Mouse (Mus musculus): ENCODE results near the gene Ap3s2. TPM values are rescaled to one million over a fixed set of nuclear protein-coding genes. Genes with fewer than 3 reads are reported as not detected.

Ap3s2 gene
- polyA plus RNA-seq, 1 experiment from 2014 or later, result 9.8 TPM

- H3K27me3 ChIP-seq (ENCODE audit: control insufficient read depth, insufficient read depth, low read depth, low read length), result no peaks in the 10 kb centered on the region
- no peak for ATAC-seq (ENCODE audit: low read depth)
- no peak overlapping the region for H3K4me2 ChIP-seq (ENCODE audit: low read depth, low read length)
- WGBS (ENCODE audit: insufficient replicate concordance), result 41% methylated on average over 9 of the region's 9 CpGs
- no peak overlapping the region for H3K4me3 ChIP-seq (ENCODE audit: low read depth, low read length)
- H3K36me3 ChIP-seq (ENCODE audit: control insufficient read depth, insufficient read depth), result no peaks in the 10 kb centered on the region
- H3K27ac ChIP-seq (ENCODE audit: low read length), result no peak overlapping the region
- no peak overlapping the region for H3K9ac ChIP-seq (ENCODE audit: low read depth, low read length)
- H3K4me1 ChIP-seq (ENCODE audit: control insufficient read depth, low read depth, low read length), result no peaks in the 10 kb centered on the region
- no peaks in the 10 kb centered on the region for H3K9me3 ChIP-seq (replicated peaks; ENCODE audit: control insufficient read depth, low read length)
Measured at GRCm38 (mm10) chr7:79858956-79859630, 61.4 kb downstream of the Ap3s2 start.

DNA sequence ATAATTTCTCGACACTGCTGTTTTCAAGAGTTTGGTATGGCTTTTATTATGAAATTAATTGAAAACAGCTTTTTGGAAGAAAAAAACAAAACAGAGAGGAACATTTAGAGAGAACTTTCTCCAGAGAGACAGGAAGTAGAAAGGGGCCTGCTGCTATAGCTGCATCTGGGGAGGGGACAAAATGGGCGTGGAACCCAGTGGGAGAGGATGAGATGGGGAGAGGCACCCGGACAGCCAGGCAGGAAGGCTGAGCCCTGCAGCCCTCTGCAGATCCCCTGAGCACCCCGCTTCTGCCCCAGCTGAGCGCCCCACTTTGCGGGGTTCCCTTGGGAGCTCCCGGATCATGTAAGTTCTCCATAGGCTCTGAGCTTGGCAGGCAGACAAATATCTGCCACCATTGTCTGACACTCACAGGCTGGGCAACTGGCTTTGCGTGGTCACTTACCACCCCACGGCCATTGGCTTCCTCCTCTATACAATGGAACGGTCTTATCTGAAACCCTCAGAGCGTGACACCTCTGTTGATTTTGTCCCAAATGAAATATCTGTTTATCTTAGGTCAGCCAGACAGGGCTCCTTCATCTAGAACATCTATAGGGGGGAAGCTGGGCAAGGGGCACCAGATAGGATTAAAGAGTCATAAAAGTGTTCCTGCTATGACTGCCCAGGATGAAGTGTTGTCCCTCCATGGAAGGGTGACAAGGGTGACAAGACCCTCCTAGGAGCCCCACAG, 62.1 kb downstream of the Ap3s2 start:
- H3K9ac ChIP-seq (ENCODE audit: low read depth, low read length), result no peak overlapping the region
- no peaks in the 10 kb centered on the region for H3K9me3 ChIP-seq (replicated peaks; ENCODE audit: control insufficient read depth, low read length)
- 25% methylated on average over 11 of the region's 11 CpGs for WGBS (ENCODE audit: insufficient replicate concordance)
- no peaks in the 10 kb centered on the region for H3K4me1 ChIP-seq (ENCODE audit: control insufficient read depth, low read depth, low read length)
- no peak for ATAC-seq (ENCODE audit: low read depth)
- no peaks in the 10 kb centered on the region for H3K36me3 ChIP-seq (ENCODE audit: control insufficient read depth, insufficient read depth)
- no peaks in the 10 kb centered on the region for H3K27me3 ChIP-seq (ENCODE audit: control insufficient read depth, insufficient read depth, low read depth, low read length)
- no peak overlapping the region for H3K4me3 ChIP-seq (ENCODE audit: low read depth, low read length)
- no peak overlapping the region for H3K27ac ChIP-seq (ENCODE audit: low read length)
- no peak overlapping the region for H3K4me2 ChIP-seq (ENCODE audit: low read depth, low read length)

DNA sequence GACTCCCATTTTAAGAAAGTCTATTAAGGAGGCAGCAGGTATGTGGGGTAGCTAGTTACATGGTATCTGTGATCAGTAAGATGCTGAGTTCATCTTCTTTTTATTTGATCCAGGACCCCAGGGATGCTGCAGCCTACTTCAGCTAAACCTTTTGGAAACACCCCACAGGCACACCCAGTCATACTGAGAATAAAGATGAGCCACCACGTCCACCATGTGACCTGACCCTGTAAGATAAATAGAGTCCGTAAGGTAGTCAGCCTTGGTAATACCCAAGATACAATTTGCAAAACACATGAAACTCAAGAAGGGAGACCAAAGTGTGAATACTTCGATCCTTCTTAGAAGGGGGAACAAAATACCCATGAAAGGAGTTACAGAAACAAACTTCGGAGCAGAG, 64.1 kb downstream of the Ap3s2 start:
- H3K27ac ChIP-seq (ENCODE audit: low read length), result no peak overlapping the region
- H3K4me2 ChIP-seq (ENCODE audit: low read depth, low read length), result no peak overlapping the region
- H3K36me3 ChIP-seq (ENCODE audit: control insufficient read depth, insufficient read depth), result no peaks in the 10 kb centered on the region
- 59% methylated on average over 4 of the region's 4 CpGs for WGBS (ENCODE audit: insufficient replicate concordance)
- no peaks in the 10 kb centered on the region for H3K27me3 ChIP-seq (ENCODE audit: control insufficient read depth, insufficient read depth, low read depth, low read length)
- ATAC-seq (ENCODE audit: low read depth), result no peak
- no peak overlapping the region for H3K9ac ChIP-seq (ENCODE audit: low read depth, low read length)
- no peak overlapping the region for H3K4me3 ChIP-seq (ENCODE audit: low read depth, low read length)
- no peaks in the 10 kb centered on the region for H3K9me3 ChIP-seq (replicated peaks; ENCODE audit: control insufficient read depth, low read length)
- H3K4me1 ChIP-seq (ENCODE audit: control insufficient read depth, low read depth, low read length), result no peaks in the 10 kb centered on the region

DNA sequence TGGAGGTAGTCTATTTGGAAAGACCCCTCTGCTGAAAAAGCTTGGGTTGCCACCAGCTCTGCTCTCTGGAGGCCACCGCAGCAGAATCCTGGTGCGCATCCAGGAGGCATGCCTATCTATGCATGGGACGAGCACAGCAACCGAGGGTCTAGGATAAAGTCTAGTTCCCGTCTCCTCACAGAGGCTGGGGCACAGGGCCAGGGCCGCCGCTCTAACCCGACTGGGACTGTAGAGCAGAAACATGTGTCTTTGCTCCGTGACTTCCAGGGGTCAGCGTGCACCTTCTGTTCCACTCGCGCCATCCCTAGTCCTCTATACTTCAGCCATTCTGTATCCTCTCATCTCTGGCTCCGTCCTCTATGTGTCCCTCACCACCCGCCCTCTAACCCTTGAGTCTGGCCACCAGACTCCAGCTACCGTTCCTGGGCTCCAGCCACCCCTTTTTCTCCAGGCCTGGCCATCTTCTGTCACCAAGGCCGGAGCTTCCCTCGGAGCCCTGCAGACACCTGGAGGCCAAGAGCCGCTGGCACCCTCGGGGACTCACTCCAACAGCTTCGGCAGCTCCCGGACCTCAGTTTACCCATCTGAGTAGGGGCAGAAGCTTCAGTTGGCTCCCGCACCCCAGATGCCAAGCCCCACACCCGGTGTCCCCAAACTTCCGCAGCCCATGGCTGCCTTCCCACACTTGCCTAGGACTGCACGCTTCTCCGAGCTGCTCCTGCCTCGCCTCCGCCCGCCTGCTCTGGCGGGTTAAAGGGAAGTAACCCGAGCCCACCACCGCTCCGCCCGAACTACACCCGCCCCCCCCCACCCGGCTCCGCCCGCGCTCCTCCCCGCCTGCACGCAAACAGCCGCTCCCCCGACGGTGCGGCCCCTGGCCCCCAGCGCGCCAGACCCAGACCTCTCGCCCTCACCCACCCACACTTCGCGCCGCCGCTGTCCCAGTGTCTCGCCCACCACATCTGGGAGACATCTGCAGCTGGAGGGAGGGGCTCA, 72.7 kb downstream of the Ap3s2 start:
- WGBS (ENCODE audit: insufficient replicate concordance), result 9% methylated on average over 50 of the region's 53 CpGs
- peak overlapping the region; percentile 59 for H3K4me2 ChIP-seq (ENCODE audit: low read depth, low read length)
- no peaks in the 10 kb centered on the region for H3K9me3 ChIP-seq (replicated peaks; ENCODE audit: control insufficient read depth, low read length)
- ATAC-seq (ENCODE audit: low read depth), result 0 out of 2 replicates have a peak, but pooled peaks have one; percentile 33
- H3K9ac ChIP-seq (ENCODE audit: low read depth, low read length), result peak overlapping the region; percentile 31
- H3K36me3 ChIP-seq (ENCODE audit: control insufficient read depth, insufficient read depth), result no peaks in the 10 kb centered on the region
- peak overlapping the region; percentile 46 for H3K4me3 ChIP-seq (ENCODE audit: low read depth, low read length)
- H3K27ac ChIP-seq (ENCODE audit: low read length), result no peak overlapping the region
- peaks cover 7% of the 10 kb centered on the region; the same call in 1 of the 2 replicates for H3K27me3 ChIP-seq (ENCODE audit: control insufficient read depth, insufficient read depth, low read depth, low read length)
- H3K4me1 ChIP-seq (ENCODE audit: control insufficient read depth, low read depth, low read length), result peaks cover 3% of the 10 kb centered on the region

DNA sequence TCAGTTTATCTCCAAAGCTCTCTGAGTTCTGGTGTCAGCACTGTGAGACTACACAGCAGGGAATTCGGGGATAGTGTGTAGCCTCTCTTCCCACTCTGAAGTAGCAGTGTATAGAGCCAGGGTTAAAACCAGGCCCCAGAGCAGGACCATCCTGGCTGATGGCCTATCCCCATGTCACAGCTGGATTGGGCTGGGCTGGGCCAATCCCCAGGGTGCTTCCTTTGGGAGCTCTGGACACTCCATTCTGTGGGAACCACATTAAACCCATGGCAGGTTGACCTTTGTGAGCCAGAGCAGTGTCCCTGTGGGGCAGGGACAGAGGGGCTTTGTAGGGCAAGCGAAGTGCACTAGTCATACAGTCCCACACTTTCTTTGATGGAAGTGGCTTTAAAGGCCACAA, 74.1 kb downstream of the Ap3s2 start:
- H3K9me3 ChIP-seq (replicated peaks; ENCODE audit: control insufficient read depth, low read length), result no peaks in the 10 kb centered on the region
- no peak overlapping the region for H3K4me3 ChIP-seq (ENCODE audit: low read depth, low read length)
- peaks cover 7% of the 10 kb centered on the region; the same call in 1 of the 2 replicates for H3K27me3 ChIP-seq (ENCODE audit: control insufficient read depth, insufficient read depth, low read depth, low read length)
- H3K9ac ChIP-seq (ENCODE audit: low read depth, low read length), result no peak overlapping the region
- peaks cover 3% of the 10 kb centered on the region for H3K4me1 ChIP-seq (ENCODE audit: control insufficient read depth, low read depth, low read length)
- ATAC-seq (ENCODE audit: low read depth), result no peak
- no peak overlapping the region for H3K27ac ChIP-seq (ENCODE audit: low read length)
- WGBS (ENCODE audit: insufficient replicate concordance), result 65% methylated on average over 2 of the region's 2 CpGs
- H3K4me2 ChIP-seq (ENCODE audit: low read depth, low read length), result no peak overlapping the region
- H3K36me3 ChIP-seq (ENCODE audit: control insufficient read depth, insufficient read depth), result no peaks in the 10 kb centered on the region

DNA sequence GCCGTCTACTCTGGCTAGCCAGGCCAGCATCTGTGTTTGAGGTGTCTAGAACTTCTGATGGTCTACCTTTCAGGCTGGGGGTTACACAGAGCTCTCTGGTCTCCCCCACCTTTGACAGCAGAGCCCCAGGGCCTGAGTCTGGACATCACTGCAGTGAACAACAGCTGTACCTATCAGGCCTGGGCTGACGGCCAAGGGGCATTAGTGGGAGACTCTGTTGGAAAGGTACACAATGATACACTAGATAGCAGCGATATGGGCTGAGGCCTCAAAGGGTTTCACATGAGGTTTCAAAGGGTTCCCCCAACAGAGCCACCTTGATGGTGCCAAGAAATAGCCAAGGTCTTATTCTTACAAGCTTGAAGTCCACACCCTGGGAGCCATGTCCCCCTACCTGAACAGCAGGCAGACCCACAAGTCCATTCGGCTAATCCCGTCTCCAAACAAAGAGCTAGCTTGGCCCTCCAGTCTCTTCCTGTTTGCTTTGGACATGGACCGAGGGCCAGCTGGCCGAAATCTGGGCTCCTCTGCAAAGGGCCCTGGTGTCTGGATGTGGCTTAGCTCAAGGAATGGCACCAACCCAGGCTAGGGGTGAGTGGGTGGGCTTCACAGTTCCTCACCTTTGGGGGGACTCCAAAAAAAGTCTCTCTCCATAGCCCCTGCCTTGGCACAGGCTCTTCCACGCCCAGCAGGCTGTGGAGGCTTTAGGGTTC, 76.2 kb downstream of the Ap3s2 start:
- Histone ChIP-seq H3K4me1 (ENCODE audit: control insufficient read depth, low read depth, low read length) (peaks cover 3% of the 10 kb centered on the region), H3K4me2 (ENCODE audit: low read depth, low read length) (no peak overlapping the region), H3K9me3 (replicated peaks; ENCODE audit: control insufficient read depth, low read length) (no peaks in the 10 kb centered on the region), H3K27ac (ENCODE audit: low read length) (peak overlapping the region; percentile 22), H3K9ac (ENCODE audit: low read depth, low read length) (no peak overlapping the region), H3K4me3 (ENCODE audit: low read depth, low read length) (no peak overlapping the region), H3K36me3 (ENCODE audit: control insufficient read depth, insufficient read depth) (no peaks in the 10 kb centered on the region), H3K27me3 (ENCODE audit: control insufficient read depth, insufficient read depth, low read depth, low read length) (peaks cover 7% of the 10 kb centered on the region; the same call in 1 of the 2 replicates)
- WGBS (ENCODE audit: insufficient replicate concordance), result 54% methylated on average over 8 of the region's 8 CpGs
- ATAC-seq (ENCODE audit: low read depth), result peak; percentile 58

DNA sequence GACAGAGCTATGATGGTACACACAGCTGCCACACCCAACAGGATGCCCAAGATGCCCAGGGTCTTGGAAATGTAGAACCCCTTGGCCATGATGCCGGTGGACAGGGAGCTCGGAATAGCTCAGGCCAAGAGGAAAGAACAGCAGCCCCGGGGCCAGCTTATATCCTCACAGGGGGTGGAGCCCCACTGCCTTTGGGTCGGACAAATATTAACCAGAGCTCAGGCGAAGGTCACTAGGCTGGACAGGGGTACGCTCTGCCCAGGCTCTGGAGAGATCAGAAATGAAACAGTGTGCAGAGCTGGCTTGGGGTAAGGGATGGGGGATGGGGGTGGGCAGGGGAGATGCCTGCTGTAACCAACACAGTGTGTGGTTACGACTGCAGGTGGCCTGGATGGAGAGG, 78.3 kb downstream of the Ap3s2 start:
- peak; percentile 87 for ATAC-seq (ENCODE audit: low read depth)
- Histone ChIP-seq H3K4me3 (ENCODE audit: low read depth, low read length) (peak overlapping the region; percentile 43), H3K36me3 (ENCODE audit: control insufficient read depth, insufficient read depth) (no peaks in the 10 kb centered on the region), H3K9me3 (replicated peaks; ENCODE audit: control insufficient read depth, low read length) (no peaks in the 10 kb centered on the region), H3K4me1 (ENCODE audit: control insufficient read depth, low read depth, low read length) (peaks cover 3% of the 10 kb centered on the region), H3K4me2 (ENCODE audit: low read depth, low read length) (peak overlapping the region; percentile 41), H3K9ac (ENCODE audit: low read depth, low read length) (no peak overlapping the region; the same call in 1 of the 2 replicates), H3K27ac (ENCODE audit: low read length) (peak overlapping the region; percentile 57; the same call in 1 of the 2 replicates), H3K27me3 (ENCODE audit: control insufficient read depth, insufficient read depth, low read depth, low read length) (no peaks in the 10 kb centered on the region; the same call in 1 of the 2 replicates)
- WGBS (ENCODE audit: insufficient replicate concordance), result 52% methylated on average over 7 of the region's 7 CpGs

DNA sequence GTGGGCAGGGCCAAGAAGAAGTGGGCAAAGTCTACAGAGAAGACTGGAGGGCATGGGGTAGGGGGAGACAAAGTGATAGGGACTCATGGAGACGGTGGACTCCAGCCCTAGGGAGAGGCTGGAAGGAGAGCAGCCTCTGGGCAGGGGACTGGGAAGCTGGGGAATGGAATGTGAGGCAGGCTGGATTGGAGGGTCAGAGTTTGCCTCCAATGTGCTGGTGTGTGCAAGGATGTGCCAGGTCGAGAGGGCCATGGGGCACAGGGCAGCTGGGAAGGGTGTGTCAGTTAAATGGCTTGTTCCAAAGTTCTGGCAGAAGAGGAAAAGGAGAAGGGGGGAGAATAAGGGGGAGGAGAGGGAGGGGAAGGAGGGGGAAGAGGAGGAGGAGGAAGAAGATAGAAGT, 83.2 kb downstream of the Ap3s2 start:
- 38% methylated on average over 2 of the region's 2 CpGs for WGBS (ENCODE audit: insufficient replicate concordance)
- Histone ChIP-seq H3K4me2 (ENCODE audit: low read depth, low read length) (no peak overlapping the region), H3K36me3 (ENCODE audit: control insufficient read depth, insufficient read depth) (no peaks in the 10 kb centered on the region), H3K4me3 (ENCODE audit: low read depth, low read length) (no peak overlapping the region), H3K27me3 (ENCODE audit: control insufficient read depth, insufficient read depth, low read depth, low read length) (no peaks in the 10 kb centered on the region), H3K9me3 (replicated peaks; ENCODE audit: control insufficient read depth, low read length) (no peaks in the 10 kb centered on the region), H3K9ac (ENCODE audit: low read depth, low read length) (no peak overlapping the region), H3K27ac (ENCODE audit: low read length) (no peak overlapping the region), H3K4me1 (ENCODE audit: control insufficient read depth, low read depth, low read length) (no peaks in the 10 kb centered on the region)
- ATAC-seq (ENCODE audit: low read depth), result no peak
